Comparison of ENCODE assay signal across 11 mouse cellular contexts in the genomic region with DNA sequence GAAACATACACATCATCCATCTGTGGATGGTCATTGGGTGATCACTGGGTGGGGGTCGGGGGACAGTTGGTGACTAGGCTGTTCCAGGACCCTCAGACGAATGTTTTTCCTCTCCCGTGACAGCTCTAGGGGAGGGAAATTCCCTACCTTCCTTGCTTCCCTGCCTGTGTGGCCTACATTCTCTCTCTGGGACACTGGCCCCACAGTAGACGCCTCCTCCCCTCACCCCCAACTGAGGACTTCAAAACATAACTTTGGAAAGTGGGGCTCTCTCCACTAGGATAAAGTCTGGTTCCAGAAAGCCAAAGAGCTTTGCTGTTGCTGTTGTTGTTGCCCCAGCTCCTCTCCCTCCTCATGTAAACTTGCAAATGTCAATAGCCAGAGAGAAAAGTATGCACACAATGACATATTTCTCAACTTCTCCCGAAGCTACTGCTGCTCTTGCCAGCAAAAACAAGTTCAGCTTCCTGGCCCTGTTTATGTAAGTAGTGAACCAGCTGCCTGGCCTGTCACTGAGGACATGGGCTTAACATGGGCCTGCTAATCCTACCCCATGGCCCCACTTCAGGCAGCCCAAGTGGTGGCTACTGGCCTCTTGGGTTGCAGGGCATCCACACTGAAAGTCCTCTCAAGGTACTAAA. TPM values are rescaled to one million over a fixed set of nuclear protein-coding genes. Genes with fewer than 3 reads are reported as not detected.
DNase-seq lines count a peak whose midpoint lies in the region; ATAC-seq and TF ChIP-seq lines count a peak whose summit lies in the region.
"Had no signal": no experiment of that assay in that cellular context is flagged by ENCODE, and none has a peak within 500 bp of the region (broad histone marks: within the 10 kb centered on the region; RNA-seq: fewer than 3 reads in every experiment).

No protein-coding gene starts in this region.

- H3K27me3 ChIP-seq in cerebellum, adult 2 months (ENCODE audit: control insufficient read depth, insufficient read depth, low read length) = no peaks in the 10 kb centered on the region
- no peaks in the 10 kb centered on the region for H3K27me3 ChIP-seq in intestine, postnatal 0 days (replicated peaks; ENCODE audit: control insufficient read depth, insufficient read depth, low read length)
- no peaks in the 10 kb centered on the region for H3K27me3 ChIP-seq in lung, embryonic 14.5 days (ENCODE audit: insufficient read depth, low read length)
- H3K27me3 ChIP-seq: hindbrain, embryonic 15.5 days; stomach, embryonic 15.5 days had no signal

- no peaks in the 10 kb centered on the region for H3K36me3 ChIP-seq in intestine, postnatal 0 days (ENCODE audit: control insufficient read depth, insufficient read depth)
- no peaks in the 10 kb centered on the region for H3K36me3 ChIP-seq in lung, embryonic 14.5 days (ENCODE audit: insufficient read depth)
- H3K36me3 ChIP-seq: hindbrain, embryonic 15.5 days; stomach, embryonic 15.5 days had no signal

- no peak overlapping the region for H3K9ac ChIP-seq in intestine, postnatal 0 days (ENCODE audit: low read depth, low read length)
- no peak overlapping the region for H3K9ac ChIP-seq in lung, embryonic 14.5 days
- H3K9ac ChIP-seq: hindbrain, embryonic 15.5 days; stomach, embryonic 15.5 days had no signal

- TF ChIP-seq POLR2A in cerebellum, adult 2 months (IDR thresholded peaks at IDR 0.05; ENCODE audit: borderline replicate concordance, insufficient read depth, low read length) = no peak

- H3K27ac ChIP-seq in cerebellum, adult 2 months (ENCODE audit: insufficient read depth, low read length) = 0 out of 2 replicates have a peak overlapping the region, but pooled peaks have one; percentile 13
- peak overlapping the region; percentile 35 for H3K27ac ChIP-seq in intestine, postnatal 0 days (ENCODE audit: low read depth, low read length)
- no peak overlapping the region for H3K27ac ChIP-seq in lung, embryonic 14.5 days (ENCODE audit: low read depth)
- H3K27ac ChIP-seq: hindbrain, embryonic 15.5 days; stomach, embryonic 15.5 days had no signal

- no peak overlapping the region for H3K4me2 ChIP-seq in intestine, postnatal 0 days (replicated peaks; ENCODE audit: low read depth)
- H3K4me2 ChIP-seq in lung, embryonic 14.5 days = no peak overlapping the region
- H3K4me2 ChIP-seq: hindbrain, embryonic 15.5 days; midbrain, embryonic 11.5 days; stomach, embryonic 15.5 days had no signal

- DNase-seq in cerebellum, adult 2 months = no peak
- no peak for DNase-seq in cerebellum, postnatal 4 days (ENCODE audit: low spot score in 2 of 2)
- DNase-seq in NIH3T3 (ENCODE audit: low read depth) = peak; percentile 62
- peak; percentile 53 for DNase-seq in lung, embryonic 14.5 days
- DNase-seq in right cerebral cortex, postnatal 25 days = no peak
- no peak for DNase-seq in embryo, embryonic 10 days (ENCODE audit: low spot score)
- DNase-seq in cerebellum, postnatal 14 days = no peak

- H3K4me3 ChIP-seq in cerebellum, adult 2 months (replicated peaks; ENCODE audit: insufficient read depth, low read depth, low read length) = no peak overlapping the region
- no peak overlapping the region for H3K4me3 ChIP-seq in intestine, postnatal 0 days (ENCODE audit: low read depth, low read length)
- no peak overlapping the region for H3K4me3 ChIP-seq in lung, embryonic 14.5 days (ENCODE audit: low read depth, low read length)
- H3K4me3 ChIP-seq: hindbrain, embryonic 15.5 days; stomach, embryonic 15.5 days had no signal

- WGBS in cerebellum, adult 2 months = 53% methylated on average over 5 of the region's 5 CpGs
- WGBS in intestine, postnatal 0 days = 55% methylated on average over 5 of the region's 5 CpGs
- WGBS in lung, embryonic 14.5 days = 46% methylated on average over 5 of the region's 5 CpGs

- TF ChIP-seq CTCF in cerebellum, adult 2 months (IDR thresholded peaks at IDR 0.05; ENCODE audit: borderline replicate concordance, insufficient read depth, low read depth, low read length) = no peak
- no peak for TF ChIP-seq CTCF in intestine, postnatal 0 days (IDR thresholded peaks at IDR 0.05; ENCODE audit: low read depth)
- TF ChIP-seq CTCF in lung, embryonic 14.5 days (IDR thresholded peaks at IDR 0.05; ENCODE audit: low read depth) = no peak

- no peaks in the 10 kb centered on the region for H3K4me1 ChIP-seq in cerebellum, adult 2 months (ENCODE audit: control insufficient read depth, insufficient read depth, low read length)
- no peaks in the 10 kb centered on the region for H3K4me1 ChIP-seq in intestine, postnatal 0 days (replicated peaks; ENCODE audit: control insufficient read depth, insufficient read depth, low read length)
- H3K4me1 ChIP-seq in lung, embryonic 14.5 days (ENCODE audit: insufficient read depth) = no peaks in the 10 kb centered on the region; the same call in 1 of the 2 replicates
- H3K4me1 ChIP-seq: hindbrain, embryonic 15.5 days had no signal

- no peak for ATAC-seq in intestine, postnatal 0 days
- peak; percentile 33; the same call in 1 of the 2 replicates for ATAC-seq in lung, embryonic 14.5 days (ENCODE audit: insufficient read depth)

- H3K9me3 ChIP-seq in intestine, postnatal 0 days (ENCODE audit: control insufficient read depth) = no peaks in the 10 kb centered on the region
- no peaks in the 10 kb centered on the region for H3K9me3 ChIP-seq in lung, embryonic 14.5 days (ENCODE audit: low read depth, low read length)
- H3K9me3 ChIP-seq: hindbrain, embryonic 15.5 days; stomach, embryonic 15.5 days had no signal

RNA-seq across cellular contexts. Expression of a gene that starts 14.0 kb away (rescaled TPM):
- 1.1 and 1.3 TPM in 2 replicates for polyA plus RNA-seq in cerebellum, adult 2 months (2012; rRNA removed)
- polyA plus RNA-seq in intestine, postnatal 0 days (2015; fragmentation: Nextera tagmentation; extraction: Ambion mirVana) = 2.8 and 3.2 TPM in 2 replicates
- 1.4 and 1.7 TPM in 2 replicates for polyA plus RNA-seq in lung, embryonic 14.5 days (2014; fragmentation: Nextera tagmentation; extraction: Ambion mirVana)

Comparison
In these comparisons a context has a peak if more than half of its experiments do, and no peak if none do; other contexts are left out.
1. DNase-seq: peak in NIH3T3 (single experiment) and lung, embryonic 14.5 days (single experiment); none in cerebellum, adult 2 months (0 of 2), cerebellum, postnatal 4 days (0 of 2), right cerebral cortex, postnatal 25 days (single experiment), embryo, embryonic 10 days (single experiment) and cerebellum, postnatal 14 days (0 of 2).